Mouse (Mus musculus) hindbrain, embryonic 14.5 days (tissue): ENCODE data around the gene 3110082J24Rik. TPM values are rescaled to one million over a fixed set of nuclear protein-coding genes. Genes with fewer than 3 reads are reported as not detected.

Experiments used
- ATAC-seq: fragments of 200-750 bp; cut with Nextera tagmentation; 2 replicates; pipeline ENCODE4 v1.8.0; 2017; ENCODE audit warnings: moderate number of reproducible peaks, mild to moderate bottlenecking, moderate TSS enrichment, moderate library complexity; ENCODE audit not compliant: low FRiP score
- DNase-seq: peaks from one replicate; pipeline ENCODE4 v3.0.0-alpha.2; 2015; ENCODE audit warnings: low spot score
- H3K27ac ChIP-seq: fragments of 300-500 bp; sonication (generic); 2 replicates; pipeline ENCODE4 v1.5.1; 2014; ENCODE audit warnings: mild to moderate bottlenecking, moderate library complexity
- H3K27me3 ChIP-seq: fragments of 300-500 bp; sonication (generic); 2 replicates; pipeline ENCODE4 v1.6.1; 2014; ENCODE audit warnings: mild to moderate bottlenecking, low read length, mixed read lengths; ENCODE audit not compliant: control insufficient read depth, insufficient read depth
- H3K36me3 ChIP-seq: fragments of 300-500 bp; sonication (generic); replicated peaks from 2 replicates; pipeline ENCODE4 v1.6.1; 2014; ENCODE audit not compliant: control insufficient read depth, insufficient read depth
- H3K4me1 ChIP-seq: fragments of 300-500 bp; sonication (generic); replicated peaks from 2 replicates; pipeline ENCODE4 v1.6.1; 2014; ENCODE audit warnings: antibody characterized with exemption, low read length, mixed read lengths; ENCODE audit not compliant: control insufficient read depth, insufficient read depth
- H3K4me2 ChIP-seq: fragments of 300-500 bp; sonication (generic); replicated peaks from 2 replicates; pipeline ENCODE4 v1.6.1; 2014; ENCODE audit warnings: mild to moderate bottlenecking, moderate library complexity
- H3K4me3 ChIP-seq: fragments of 300-500 bp; sonication (generic); replicated peaks from 2 replicates; pipeline ENCODE4 v1.5.1; 2014; ENCODE audit warnings: mild to moderate bottlenecking, low read length
- H3K9ac ChIP-seq: fragments of 300-500 bp; sonication (generic); 2 replicates; pipeline ENCODE4 v1.6.1; 2014
- H3K9me3 ChIP-seq: fragments of 300-500 bp; sonication (generic); 2 replicates; pipeline ENCODE4 v1.6.1; 2016; ENCODE audit warnings: low read length; ENCODE audit not compliant: control insufficient read depth
- WGBS: fragments of 180-500 bp; shearing (Covaris S2); extraction: QIAGEN DNeasy Blood & Tissue Kit; methylation state at CpG from one replicate; pipeline ENCODE4 v1.1.7; 2014; 5-methylcytosine and 5-hydroxymethylcytosine counted together
- polyA plus RNA-seq: library from polyadenylated mRNA; unstranded; fragments of >200 nt; fragmentation: Nextera tagmentation; extraction: Ambion mirVana; gene quantifications from 2 replicates; pipeline ENCODE4 v1.2.1, GENCODE M21; 2014

Gene 3110082J24Rik
- polyA plus RNA-seq, 1 experiment from 2014 or later = 5.2 TPM

GRCm38 (mm10) chr5:30125587-30125986 is 19.7 kb upstream of the 3110082J24Rik start:
- ATAC-seq = no peak
- 46% methylated on average over 5 of the region's 5 CpGs for WGBS
- DNase-seq = no peak
- no peak overlapping the region for H3K9ac ChIP-seq
- peaks cover 99% of the 10 kb centered on the region for H3K36me3 ChIP-seq
- H3K9me3 ChIP-seq = no peaks in the 10 kb centered on the region
- H3K4me3 ChIP-seq = no peak overlapping the region
- no peak overlapping the region for H3K27ac ChIP-seq
- no peaks in the 10 kb centered on the region for H3K27me3 ChIP-seq
- no peak overlapping the region for H3K4me2 ChIP-seq
- H3K4me1 ChIP-seq = no peaks in the 10 kb centered on the region

GRCm38 (mm10) chr5:30122481-30122880 is 16.6 kb upstream of the 3110082J24Rik start:
- ATAC-seq (no peak), DNase-seq (no peak)
- no peak overlapping the region for H3K4me3 ChIP-seq
- H3K4me1 ChIP-seq = no peaks in the 10 kb centered on the region
- 92% methylated on average over 6 of the region's 6 CpGs for WGBS
- H3K9ac ChIP-seq = no peak overlapping the region
- H3K27ac ChIP-seq = no peak overlapping the region
- H3K27me3 ChIP-seq = no peaks in the 10 kb centered on the region
- H3K4me2 ChIP-seq = no peak overlapping the region
- peaks cover 99% of the 10 kb centered on the region for H3K36me3 ChIP-seq
- no peaks in the 10 kb centered on the region for H3K9me3 ChIP-seq

- Histone ChIP-seq H3K4me1 (no peaks in the 10 kb centered on the region), H3K4me3 (no peak overlapping the region), H3K9ac (no peak overlapping the region), H3K36me3 (peaks cover 98% of the 10 kb centered on the region), H3K4me2 (no peak overlapping the region), H3K9me3 (no peaks in the 10 kb centered on the region), H3K27me3 (no peaks in the 10 kb centered on the region), H3K27ac (no peak overlapping the region)
- ATAC-seq (no peak), DNase-seq (no peak)
- WGBS = 91% methylated on average over 7 of the region's 7 CpGs
Measured at GRCm38 (mm10) chr5:30120106-30120505, 14.2 kb upstream of the 3110082J24Rik start.

- no peak overlapping the region for H3K9ac ChIP-seq
- H3K9me3 ChIP-seq = no peaks in the 10 kb centered on the region
- peaks cover 88% of the 10 kb centered on the region for H3K36me3 ChIP-seq
- DNase-seq = no peak
- no peak for ATAC-seq
- no peaks in the 10 kb centered on the region for H3K27me3 ChIP-seq
- no peak overlapping the region for H3K4me3 ChIP-seq
- H3K27ac ChIP-seq = no peak overlapping the region
- no peak overlapping the region for H3K4me2 ChIP-seq
- WGBS = 78% methylated on average over 6 of the region's 6 CpGs
- H3K4me1 ChIP-seq = no peaks in the 10 kb centered on the region
Measured at GRCm38 (mm10) chr5:30119163-30119562, 13.3 kb upstream of the 3110082J24Rik start.

- no peak for ATAC-seq
- no peak overlapping the region for H3K27ac ChIP-seq
- no peak for DNase-seq
- no peak overlapping the region for H3K9ac ChIP-seq
- no peak overlapping the region for H3K4me2 ChIP-seq
- H3K4me1 ChIP-seq = 0 out of 2 replicates have a peak, but pooled peaks cover 3% of the 10 kb centered on the region
- 89% methylated on average over 1 of the region's 1 CpGs for WGBS
- H3K27me3 ChIP-seq = peaks cover 3% of the 10 kb centered on the region; the same call in 1 of the 2 replicates
- no peak overlapping the region for H3K4me3 ChIP-seq
- peaks cover 77% of the 10 kb centered on the region for H3K36me3 ChIP-seq
- no peaks in the 10 kb centered on the region for H3K9me3 ChIP-seq
Measured at GRCm38 (mm10) chr5:30118018-30118417, 12.1 kb upstream of the 3110082J24Rik start.

- peaks cover 54% of the 10 kb centered on the region for H3K36me3 ChIP-seq
- DNase-seq (no peak), ATAC-seq (no peak)
- no peak overlapping the region for H3K4me3 ChIP-seq
- 37% methylated on average over 10 of the region's 10 CpGs for WGBS
- peaks cover 10% of the 10 kb centered on the region; the same call in 1 of the 2 replicates for H3K27me3 ChIP-seq
- H3K9ac ChIP-seq = no peak overlapping the region
- H3K4me2 ChIP-seq = no peak overlapping the region
- no peaks in the 10 kb centered on the region for H3K9me3 ChIP-seq
- peaks cover 14% of the 10 kb centered on the region for H3K4me1 ChIP-seq
- H3K27ac ChIP-seq = no peak overlapping the region
Measured at GRCm38 (mm10) chr5:30115718-30116117, 9.8 kb upstream of the 3110082J24Rik start.

- H3K9me3 ChIP-seq = no peaks in the 10 kb centered on the region
- H3K4me1 ChIP-seq = peaks cover 22% of the 10 kb centered on the region
- H3K27me3 ChIP-seq = peaks cover 10% of the 10 kb centered on the region; the same call in 1 of the 2 replicates
- no peak overlapping the region for H3K27ac ChIP-seq
- peaks cover 44% of the 10 kb centered on the region for H3K36me3 ChIP-seq
- no peak for ATAC-seq
- H3K4me2 ChIP-seq = peak overlapping the region; percentile 72
- 5% methylated on average over 28 of the region's 28 CpGs for WGBS
- peak overlapping the region; percentile 48 for H3K4me3 ChIP-seq
- peak overlapping the region; percentile 60 for H3K9ac ChIP-seq
- DNase-seq = no peak
Measured at GRCm38 (mm10) chr5:30114761-30115140, 8.9 kb upstream of the 3110082J24Rik start.

- peak; percentile 88 for DNase-seq
- H3K4me1 ChIP-seq = peaks cover 22% of the 10 kb centered on the region
- WGBS = 2% methylated on average over 97 of the region's 103 CpGs
- H3K36me3 ChIP-seq = peaks cover 38% of the 10 kb centered on the region
- ATAC-seq = peak; percentile 84
- no peaks in the 10 kb centered on the region for H3K9me3 ChIP-seq
- H3K4me2 ChIP-seq = peak overlapping the region; percentile 72
- no peak overlapping the region for H3K27ac ChIP-seq
- peak overlapping the region; percentile 48 for H3K4me3 ChIP-seq
- peak overlapping the region; percentile 60 for H3K9ac ChIP-seq
- H3K27me3 ChIP-seq = peaks cover 10% of the 10 kb centered on the region; the same call in 1 of the 2 replicates
Measured at GRCm38 (mm10) chr5:30113881-30114760, 8.2 kb upstream of the 3110082J24Rik start.

GRCm38 (mm10) chr5:30112533-30113068 is 6.7 kb upstream of the 3110082J24Rik start:
- 77% methylated on average over 3 of the region's 3 CpGs for WGBS
- no peak for DNase-seq
- Histone ChIP-seq H3K4me3 (no peak overlapping the region), H3K36me3 (peaks cover 23% of the 10 kb centered on the region), H3K9me3 (no peaks in the 10 kb centered on the region), H3K4me1 (peaks cover 30% of the 10 kb centered on the region), H3K4me2 (no peak overlapping the region), H3K27me3 (peaks cover 10% of the 10 kb centered on the region; the same call in 1 of the 2 replicates), H3K27ac (no peak overlapping the region), H3K9ac (no peak overlapping the region)
- no peak for ATAC-seq
